Mouse (Mus musculus) testis, adult 2 months (tissue): Measurements from ENCODE around the gene Rfc2.

Source experiments
- CTCF ChIP-seq: fragments of 200-500 bp; IDR thresholded peaks from 2 replicates; pipeline ENCODE4 v1.5.1; 2012; ENCODE audit warnings: low read depth, mild to moderate bottlenecking, inconsistent platforms, low read length, moderate library complexity; ENCODE audit not compliant: control insufficient read depth, insufficient read depth, insufficient replicate concordance
- POLR2A ChIP-seq: fragments of 200-500 bp; IDR thresholded peaks from 2 replicates; pipeline ENCODE4 v1.6.1; 2012; ENCODE audit warnings: low read depth, mild to moderate bottlenecking, inconsistent platforms, low read length, moderate library complexity; ENCODE audit not compliant: control insufficient read depth

DNA sequence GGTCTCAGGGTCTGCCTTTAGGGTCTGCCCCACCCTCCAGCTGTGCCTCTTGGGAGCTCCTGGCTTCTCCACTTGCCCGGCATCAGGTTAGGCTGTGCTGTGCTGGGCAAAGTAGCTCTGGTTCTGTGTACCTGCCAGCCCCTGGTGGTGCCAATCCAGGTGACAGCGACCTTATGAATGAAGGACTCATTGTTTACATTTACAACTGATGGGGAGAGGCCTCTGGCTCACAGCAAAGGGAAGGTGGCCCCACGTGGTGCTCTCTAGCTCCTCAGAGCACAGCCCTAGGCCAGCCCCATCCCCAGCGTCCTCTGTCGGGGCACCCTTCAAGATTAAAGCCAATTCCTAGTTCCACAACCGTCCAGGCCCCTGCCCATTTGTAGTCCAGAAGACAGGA lies 30.3 kb upstream of the Rfc2 start:
- TF ChIP-seq CTCF (no peak), POLR2A (no peak)
